Mouse (Mus musculus): Measurements from ENCODE around the gene Ptprt.

- TF ChIP-seq GATA1 (IDR thresholded peaks at IDR 0.05; ENCODE audit: borderline replicate concordance, low read length) (no peak), FLI1 (IDR thresholded peaks at IDR 0.05; ENCODE audit: low read length) (no peak)
These were observed 610.7 kb downstream of the Ptprt start for GRCm38 (mm10) chr2:162050198-162050597.

Data from megakaryocyte, embryonic 14.5 days (primary cell).